Mouse (Mus musculus): ENCODE data around the gene Ccnf.

DNA sequence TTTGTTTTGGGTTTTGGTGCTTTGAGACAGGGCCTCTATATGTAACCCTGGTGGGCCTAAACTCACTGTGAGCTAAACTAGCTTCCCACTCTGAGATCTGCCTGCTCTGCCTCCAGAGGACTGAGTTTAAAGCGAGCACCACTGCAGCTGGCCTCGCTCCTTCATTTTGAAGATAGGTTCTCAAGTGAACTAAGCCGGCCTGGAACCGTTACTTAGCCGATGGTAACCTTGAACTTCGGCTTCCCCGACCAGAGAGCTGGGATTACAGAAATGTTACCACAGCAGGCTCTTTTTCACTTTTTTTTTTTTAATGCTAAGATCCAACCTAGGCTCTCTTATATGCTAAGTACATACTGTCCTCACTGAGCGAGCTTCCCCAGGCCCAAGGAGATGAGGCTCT is 58.0 kb downstream of the Ccnf start:
- TF ChIP-seq CTCF (conservative IDR thresholded peaks at IDR 0.05; ENCODE audit: low read length) (no peak), NANOG (IDR thresholded peaks at IDR 0.05; ENCODE audit: borderline replicate concordance, low read length) (no peak), POU5F1 (IDR thresholded peaks at IDR 0.05; ENCODE audit: borderline replicate concordance, low read length) (no peak)
